ENCODE assay signal across 9 mouse cellular contexts in genomic region chr1:93071487-93071971, GRCm38 (mm10). TPM values are rescaled to one million over a fixed set of nuclear protein-coding genes. Genes with fewer than 3 reads are reported as not detected.
DNase-seq lines count a peak whose midpoint lies in the region; ATAC-seq lines count a peak whose summit lies in the region.
"Had no signal": no experiment of that assay in that cellular context is flagged by ENCODE, and none has a peak within 500 bp of the region (broad histone marks: within the 10 kb centered on the region; RNA-seq: fewer than 3 reads in every experiment).

No protein-coding gene starts in this region.

- H3K9ac ChIP-seq in kidney, embryonic 15.5 days = no peak overlapping the region
- H3K9ac ChIP-seq in forebrain, embryonic 15.5 days (replicated peaks) = no peak overlapping the region

- no peak overlapping the region for H3K27ac ChIP-seq in kidney, embryonic 15.5 days
- H3K27ac ChIP-seq in forebrain, embryonic 15.5 days (replicated peaks) = peak overlapping the region; percentile 60

- 63% methylated on average over 18 of the region's 18 CpGs for WGBS in kidney, embryonic 15.5 days
- WGBS in forebrain, embryonic 15.5 days = 39% methylated on average over 18 of the region's 18 CpGs

- H3K4me1 ChIP-seq in kidney, embryonic 15.5 days = peaks cover 4% of the 10 kb centered on the region; the same call in 1 of the 2 replicates
- H3K4me1 ChIP-seq in forebrain, embryonic 15.5 days = peaks cover 24% of the 10 kb centered on the region

- no peaks in the 10 kb centered on the region for H3K27me3 ChIP-seq in kidney, embryonic 15.5 days
- no peaks in the 10 kb centered on the region for H3K27me3 ChIP-seq in forebrain, embryonic 15.5 days

- no peaks in the 10 kb centered on the region for H3K9me3 ChIP-seq in kidney, embryonic 15.5 days (replicated peaks)
- H3K9me3 ChIP-seq in forebrain, embryonic 15.5 days = no peaks in the 10 kb centered on the region

- no peaks in the 10 kb centered on the region for H3K36me3 ChIP-seq in kidney, embryonic 15.5 days
- peaks cover 78% of the 10 kb centered on the region for H3K36me3 ChIP-seq in forebrain, embryonic 15.5 days

- H3K4me2 ChIP-seq in kidney, embryonic 15.5 days = no peak overlapping the region
- 0 out of 2 replicates have a peak overlapping the region, but pooled peaks have one; percentile 5 for H3K4me2 ChIP-seq in forebrain, embryonic 15.5 days (replicated peaks)

- ATAC-seq in kidney, embryonic 15.5 days (replicated peaks; ENCODE audit: low FRiP score) = 0 out of 2 replicates have a peak, but pooled peaks have one; percentile 43
- peak; percentile 82 for ATAC-seq in forebrain, embryonic 15.5 days (replicated peaks)

- no peak overlapping the region for H3K4me3 ChIP-seq in kidney, embryonic 15.5 days (replicated peaks)
- no peak overlapping the region for H3K4me3 ChIP-seq in forebrain, embryonic 15.5 days

- no peak for DNase-seq in kidney, adult 18-20 months
- DNase-seq in NIH3T3 (ENCODE audit: low read depth) (peak; percentile 40), MN1 (ENCODE audit: low spot score) (no peak)
- peak; percentile 34 to 41 for DNase-seq in lung, postnatal 4 days
- DNase-seq in urinary bladder, postnatal 25 days (ENCODE audit: low spot score) = no peak
- no peak for DNase-seq in adrenal gland, postnatal 4 days (ENCODE audit: low spot score in 2 of 2)
- DNase-seq: kidney, postnatal 10 days had no signal

RNA-seq across cellular contexts. Expression of gene Kif1a, which starts 30.2 kb away (rescaled TPM):
- 7.0 and 10.0 TPM in 2 replicates for polyA plus RNA-seq in kidney, embryonic 15.5 days (2015; fragmentation: Nextera tagmentation; extraction: Ambion mirVana)
- polyA plus RNA-seq in forebrain, embryonic 15.5 days (2015; fragmentation: Nextera tagmentation; extraction: Ambion mirVana) = 336 and 351 TPM in 2 replicates
- 10 to 100 TPM; 36.0 to 45.0 TPM for total RNA-seq in adrenal gland, postnatal 4 days (2021)

Comparison
In these comparisons a context has a peak if more than half of its experiments do, and no peak if none do; other contexts are left out.
1. DNase-seq: peak in NIH3T3 (single experiment) and lung, postnatal 4 days (2 of 2); none in kidney, adult 18-20 months (single experiment), MN1 (single experiment), urinary bladder, postnatal 25 days (single experiment) and adrenal gland, postnatal 4 days (0 of 2).
2. RNA of gene Kif1a, which starts 30.2 kb away (polyA plus RNA-seq): 336 to 351 TPM in forebrain, embryonic 15.5 days; 7.0 to 10.0 TPM in kidney, embryonic 15.5 days; every median in the first group is over 10 times any median in the second.